Mouse (Mus musculus) heart, postnatal 0 days (tissue): Measurements from ENCODE around the gene Manf.

ENCODE experiments used
- CTCF ChIP-seq: IDR thresholded peaks from 2 replicates; pipeline ENCODE4 v1.5.1; 2016; ENCODE audit warnings: antibody characterized with exemption, control low read depth, low read depth
- EP300 ChIP-seq: IDR thresholded peaks from 2 replicates; pipeline ENCODE4 v1.6.1; 2016; ENCODE audit warnings: antibody characterized with exemption, low read depth

DNA sequence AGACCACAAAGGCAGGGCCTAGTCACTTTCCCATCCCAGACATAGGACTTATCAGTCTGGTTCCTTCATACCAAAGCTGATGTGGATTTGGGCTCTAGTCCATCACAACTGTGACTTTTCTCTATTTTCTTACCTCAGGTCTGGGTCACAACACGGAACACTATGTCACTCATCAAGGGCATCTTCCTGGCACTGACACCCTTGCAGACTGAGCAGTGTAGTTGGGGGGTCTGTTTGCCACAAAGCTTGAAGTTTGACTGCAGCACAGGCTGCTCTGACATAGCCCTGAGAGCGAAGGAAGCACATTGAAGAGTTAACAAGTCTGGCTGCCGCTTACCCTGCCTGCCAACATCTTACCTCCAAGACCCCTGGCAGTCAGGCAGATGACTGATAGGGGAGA is 8.7 kb downstream of the Manf start:
- TF ChIP-seq CTCF (no peak), EP300 (no peak)
